Mouse (Mus musculus): ENCODE results near the gene A4gnt. TPM values are rescaled to one million over a fixed set of nuclear protein-coding genes. Genes with fewer than 3 reads are reported as not detected.
A peak's percentile ranks its signal among the peaks of the same experiment; 100 is the strongest.
"Not testable (repeated sequence)": the region's sequence is repeated elsewhere in the genome, so short reads cannot be mapped to it uniquely, and the experiment has no call there.

A4gnt gene
- polyA plus RNA-seq, 1 experiment from 2014 or later, result not detected

DNA sequence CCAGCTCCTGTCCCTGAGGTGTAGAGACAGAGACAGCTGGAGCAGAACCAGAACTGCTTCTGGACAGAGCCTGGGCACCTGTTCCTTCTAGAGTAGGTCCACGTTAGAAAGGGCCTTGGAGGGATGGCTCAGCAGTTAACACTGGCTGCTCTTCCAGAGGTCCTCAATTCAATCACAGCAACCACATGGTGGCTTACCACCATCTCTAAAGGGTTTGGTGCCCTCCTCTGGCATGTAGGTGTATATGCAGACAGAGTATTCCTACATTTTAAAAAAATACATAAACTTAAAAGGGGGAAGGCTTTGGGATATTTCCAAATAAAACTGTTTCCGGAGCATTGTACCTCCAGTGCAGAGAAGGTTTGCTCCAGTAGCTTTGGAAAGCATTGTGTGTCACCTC, 31.6 kb upstream of the A4gnt start:
- ATAC-seq (peak; percentile 67), DNase-seq (ENCODE audit: low spot score) (peak; percentile 87)
- no peak overlapping the region for H3K4me2 ChIP-seq (replicated peaks; ENCODE audit: low read depth, low read length)
- H3K4me1 ChIP-seq (ENCODE audit: insufficient read depth, low read depth, low read length), result peaks cover 2% of the 10 kb centered on the region; the same call in 1 of the 2 replicates
- H3K9ac ChIP-seq (replicated peaks; ENCODE audit: low read depth), result no peak overlapping the region
- no peak overlapping the region for H3K27ac ChIP-seq (ENCODE audit: low read length)
- H3K4me3 ChIP-seq (ENCODE audit: low read depth, low read length), result no peak overlapping the region
- H3K36me3 ChIP-seq (ENCODE audit: insufficient read depth, low read length), result peaks cover 12% of the 10 kb centered on the region; the same call in 1 of the 2 replicates
- TF ChIP-seq CTCF (IDR thresholded peaks at IDR 0.05) (peak; percentile 83), EP300 (IDR thresholded peaks at IDR 0.05) (no peak)
- no peaks in the 10 kb centered on the region for H3K9me3 ChIP-seq (ENCODE audit: low read length)
- H3K27me3 ChIP-seq (replicated peaks; ENCODE audit: insufficient read depth, low read length), result no peaks in the 10 kb centered on the region
- 28% methylated on average over 2 of the region's 2 CpGs for WGBS

DNA sequence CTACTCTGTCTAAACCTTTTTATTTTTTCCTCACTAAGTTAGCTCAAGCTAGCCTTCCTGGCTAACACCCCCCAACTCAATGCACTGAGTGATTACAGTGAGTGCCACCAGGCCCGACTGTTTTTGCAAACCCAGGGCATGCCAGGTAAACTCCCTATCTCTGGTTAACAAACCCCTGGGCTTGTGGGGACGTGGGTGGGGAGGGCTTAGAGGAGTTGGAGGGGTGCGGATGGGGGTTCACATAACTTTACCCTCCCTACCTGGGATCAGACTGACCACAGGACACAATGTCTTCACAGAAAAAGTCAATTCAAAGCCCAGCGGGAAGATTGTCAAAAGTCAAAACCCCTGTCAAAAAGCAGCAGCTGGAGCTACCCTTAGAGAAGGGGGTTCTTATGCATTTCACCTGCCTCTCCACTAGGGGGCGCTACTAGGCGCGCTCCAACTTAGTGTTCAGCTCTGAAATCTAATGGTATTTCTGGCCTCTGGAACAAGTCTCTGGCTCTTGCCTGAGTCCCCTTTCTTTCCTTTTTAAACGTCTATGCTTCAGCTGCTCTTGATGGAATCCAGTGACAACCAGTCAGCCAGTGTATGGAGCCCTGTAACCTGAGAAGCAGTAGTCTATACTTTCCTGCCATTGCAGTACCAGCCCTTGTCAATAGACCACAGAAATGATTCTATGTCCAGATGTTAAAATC, 24.6 kb upstream of the A4gnt start:
- Histone ChIP-seq H3K4me3 (ENCODE audit: low read depth, low read length) (no peak overlapping the region), H3K9me3 (ENCODE audit: low read length) (no peaks in the 10 kb centered on the region), H3K4me2 (replicated peaks; ENCODE audit: low read depth, low read length) (no peak overlapping the region), H3K27me3 (replicated peaks; ENCODE audit: insufficient read depth, low read length) (no peaks in the 10 kb centered on the region), H3K36me3 (ENCODE audit: insufficient read depth, low read length) (0 out of 2 replicates have a peak, but pooled peaks cover 7% of the 10 kb centered on the region), H3K27ac (ENCODE audit: low read length) (no peak overlapping the region), H3K9ac (replicated peaks; ENCODE audit: low read depth) (no peak overlapping the region), H3K4me1 (ENCODE audit: insufficient read depth, low read depth, low read length) (no peaks in the 10 kb centered on the region)
- TF ChIP-seq CTCF (IDR thresholded peaks at IDR 0.05), result peak; percentile 89
- TF ChIP-seq EP300 (IDR thresholded peaks at IDR 0.05), result no peak
- peak; percentile 78 for DNase-seq (ENCODE audit: low spot score)
- WGBS, result 26% methylated on average over 8 of the region's 8 CpGs
- peak; percentile 55 for ATAC-seq

DNA sequence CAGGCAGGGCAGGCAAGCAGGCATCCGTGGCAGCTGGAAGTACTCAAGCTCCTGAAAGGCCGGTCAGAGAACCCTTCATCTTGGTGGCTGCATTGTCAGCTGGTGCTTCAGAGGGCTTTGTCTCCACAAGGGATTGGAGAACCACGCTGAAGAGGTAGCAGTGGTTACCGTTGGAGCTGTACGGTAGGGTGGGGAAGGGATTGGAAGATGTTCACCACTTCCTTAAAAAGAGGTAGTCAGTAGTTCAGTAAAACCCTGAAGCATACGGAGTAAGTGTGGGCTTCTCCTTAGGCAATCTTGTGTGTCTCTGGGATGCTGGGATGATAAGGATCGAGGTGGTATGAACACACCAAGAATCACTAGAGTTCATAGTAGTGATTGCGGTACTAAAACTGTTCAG, 21.2 kb upstream of the A4gnt start:
- DNase-seq (ENCODE audit: low spot score) (no peak), ATAC-seq (no peak)
- no peak for TF ChIP-seq CTCF (IDR thresholded peaks at IDR 0.05)
- TF ChIP-seq EP300 (IDR thresholded peaks at IDR 0.05), result no peak
- WGBS, result 60% methylated on average over 8 of the region's 8 CpGs
- Histone ChIP-seq H3K4me2 (replicated peaks; ENCODE audit: low read depth, low read length) (no peak overlapping the region), H3K4me1 (ENCODE audit: insufficient read depth, low read depth, low read length) (no peaks in the 10 kb centered on the region), H3K4me3 (ENCODE audit: low read depth, low read length) (no peak overlapping the region), H3K27ac (ENCODE audit: low read length) (no peak overlapping the region), H3K9me3 (ENCODE audit: low read length) (no peaks in the 10 kb centered on the region), H3K9ac (replicated peaks; ENCODE audit: low read depth) (no peak overlapping the region), H3K27me3 (replicated peaks; ENCODE audit: insufficient read depth, low read length) (no peaks in the 10 kb centered on the region), H3K36me3 (ENCODE audit: insufficient read depth, low read length) (no peaks in the 10 kb centered on the region)

DNA sequence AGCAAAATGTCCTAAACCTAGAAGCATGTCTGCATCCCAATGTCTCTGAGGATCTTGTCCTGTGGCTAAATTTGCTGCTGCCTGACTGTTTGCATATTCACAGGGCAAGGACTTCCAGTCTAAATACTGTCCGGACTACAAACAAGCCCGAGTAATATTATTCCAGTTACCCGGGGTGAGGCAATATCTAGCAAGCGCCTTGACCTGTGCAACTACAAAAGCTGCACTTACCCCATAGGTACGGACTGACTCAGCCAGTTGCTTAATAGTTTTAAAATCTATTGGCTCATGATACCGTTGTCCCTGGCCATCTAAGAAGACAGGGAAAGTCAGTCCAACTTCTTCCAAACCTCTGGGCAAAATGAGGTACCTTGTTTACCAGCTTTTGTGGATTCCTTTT, 13.2 kb upstream of the A4gnt start:
- not testable (repeated sequence) for H3K9ac ChIP-seq (replicated peaks; ENCODE audit: low read depth); H3K27me3 ChIP-seq (replicated peaks; ENCODE audit: insufficient read depth, low read length); H3K9me3 ChIP-seq (ENCODE audit: low read length); H3K4me1 ChIP-seq (ENCODE audit: insufficient read depth, low read depth, low read length); ATAC-seq; H3K36me3 ChIP-seq (ENCODE audit: insufficient read depth, low read length); H3K27ac ChIP-seq (ENCODE audit: low read length); H3K4me3 ChIP-seq (ENCODE audit: low read depth, low read length); H3K4me2 ChIP-seq (replicated peaks; ENCODE audit: low read depth, low read length); DNase-seq (ENCODE audit: low spot score)
- 91% methylated on average over 6 of the region's 6 CpGs for WGBS

DNA sequence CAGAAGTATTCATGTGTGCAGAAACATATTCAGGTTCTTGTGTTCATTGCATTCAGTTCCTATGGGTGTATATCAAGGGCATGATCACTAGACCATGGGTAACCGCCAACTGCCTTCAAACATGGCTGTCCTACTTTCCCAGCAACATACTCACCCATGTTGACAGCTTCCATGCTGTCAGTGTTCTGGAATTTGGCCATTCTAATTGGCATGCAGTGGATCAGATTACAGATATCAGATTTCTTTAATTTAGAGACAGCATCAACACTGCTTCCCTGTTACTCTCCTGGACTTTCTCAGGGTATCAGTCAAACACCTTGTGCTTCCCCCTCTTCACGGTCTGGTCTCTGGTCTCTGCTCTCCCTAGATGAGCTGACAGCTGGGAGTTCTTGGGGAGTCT, 8.7 kb upstream of the A4gnt start:
- Histone ChIP-seq H3K9ac (replicated peaks; ENCODE audit: low read depth) (no peak overlapping the region), H3K36me3 (ENCODE audit: insufficient read depth, low read length) (no peaks in the 10 kb centered on the region), H3K4me3 (ENCODE audit: low read depth, low read length) (no peak overlapping the region), H3K9me3 (ENCODE audit: low read length) (no peaks in the 10 kb centered on the region), H3K4me1 (ENCODE audit: insufficient read depth, low read depth, low read length) (no peaks in the 10 kb centered on the region), H3K4me2 (replicated peaks; ENCODE audit: low read depth, low read length) (no peak overlapping the region), H3K27me3 (replicated peaks; ENCODE audit: insufficient read depth, low read length) (no peaks in the 10 kb centered on the region), H3K27ac (ENCODE audit: low read length) (no peak overlapping the region)
- WGBS, result 64% methylated on average over 2 of the region's 2 CpGs
- no peak for DNase-seq (ENCODE audit: low spot score)
- TF ChIP-seq EP300 (IDR thresholded peaks at IDR 0.05), result no peak
- TF ChIP-seq CTCF (IDR thresholded peaks at IDR 0.05), result no peak
- no peak for ATAC-seq

DNA sequence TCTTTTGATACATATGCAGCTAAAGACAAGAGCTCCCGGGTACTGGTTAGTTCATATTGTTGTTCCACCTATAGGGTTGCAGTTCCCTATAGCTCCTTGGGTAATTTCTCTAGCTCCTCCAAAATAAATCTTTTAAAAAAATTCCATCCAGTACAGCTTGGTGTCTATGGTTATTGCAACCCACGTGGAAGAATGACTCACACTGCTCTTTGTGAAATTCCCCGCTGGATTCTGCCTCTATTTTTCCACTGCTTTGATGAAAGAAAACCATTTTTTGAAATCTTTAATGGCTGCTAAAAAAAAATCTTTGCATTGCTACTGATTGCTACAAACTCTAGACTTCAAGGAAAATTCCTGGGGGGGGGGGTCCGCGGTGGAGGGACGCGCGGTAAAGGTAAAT, 7.4 kb downstream of the A4gnt start:
- no peaks in the 10 kb centered on the region for H3K4me1 ChIP-seq (ENCODE audit: insufficient read depth, low read depth, low read length)
- H3K9ac ChIP-seq (replicated peaks; ENCODE audit: low read depth), result no peak overlapping the region
- no peaks in the 10 kb centered on the region for H3K27me3 ChIP-seq (replicated peaks; ENCODE audit: insufficient read depth, low read length)
- 90% methylated on average over 7 of the region's 8 CpGs for WGBS
- DNase-seq (ENCODE audit: low spot score), result no peak
- no peak overlapping the region for H3K27ac ChIP-seq (ENCODE audit: low read length)
- no peak overlapping the region for H3K4me2 ChIP-seq (replicated peaks; ENCODE audit: low read depth, low read length)
- TF ChIP-seq CTCF (IDR thresholded peaks at IDR 0.05) (no peak), EP300 (IDR thresholded peaks at IDR 0.05) (no peak)
- H3K4me3 ChIP-seq (ENCODE audit: low read depth, low read length), result no peak overlapping the region
- no peaks in the 10 kb centered on the region for H3K36me3 ChIP-seq (ENCODE audit: insufficient read depth, low read length)
- H3K9me3 ChIP-seq (ENCODE audit: low read length), result no peaks in the 10 kb centered on the region
- ATAC-seq, result no peak

DNA sequence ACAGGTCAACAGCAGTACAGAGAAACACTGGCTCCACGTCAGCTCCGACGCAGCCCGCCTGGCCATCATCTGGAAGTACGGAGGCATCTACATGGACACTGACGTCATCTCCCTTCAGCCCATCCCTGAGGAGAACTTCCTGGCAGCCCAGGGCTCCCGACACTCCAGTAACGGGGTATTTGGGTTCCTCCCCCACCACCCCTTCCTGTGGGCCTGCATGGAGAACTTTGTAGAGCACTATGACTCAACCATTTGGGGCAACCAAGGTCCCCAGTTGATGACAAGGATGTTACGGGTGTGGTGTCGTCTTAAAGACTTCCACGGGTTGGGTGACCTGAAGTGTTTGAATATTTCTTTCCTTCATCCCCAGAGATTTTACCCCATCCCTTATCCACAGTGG, 7.9 kb downstream of the A4gnt start:
- H3K27me3 ChIP-seq (replicated peaks; ENCODE audit: insufficient read depth, low read length), result no peaks in the 10 kb centered on the region
- no peaks in the 10 kb centered on the region for H3K9me3 ChIP-seq (ENCODE audit: low read length)
- H3K4me2 ChIP-seq (replicated peaks; ENCODE audit: low read depth, low read length), result no peak overlapping the region
- no peak for ATAC-seq
- no peak overlapping the region for H3K27ac ChIP-seq (ENCODE audit: low read length)
- no peak overlapping the region for H3K4me3 ChIP-seq (ENCODE audit: low read depth, low read length)
- no peaks in the 10 kb centered on the region for H3K4me1 ChIP-seq (ENCODE audit: insufficient read depth, low read depth, low read length)
- no peaks in the 10 kb centered on the region for H3K36me3 ChIP-seq (ENCODE audit: insufficient read depth, low read length)
- TF ChIP-seq EP300 (IDR thresholded peaks at IDR 0.05) (no peak), CTCF (IDR thresholded peaks at IDR 0.05) (no peak)
- H3K9ac ChIP-seq (replicated peaks; ENCODE audit: low read depth), result no peak overlapping the region
- WGBS, result 85% methylated on average over 11 of the region's 11 CpGs
- no peak for DNase-seq (ENCODE audit: low spot score)
